Mouse (Mus musculus) ES-Bruce4 (cell line): ENCODE measurements around the gene Ppm1m.

Experiments
- CTCF ChIP-seq: IDR thresholded peaks from one replicate; pipeline ENCODE4 v1.8.1; 2011; ENCODE audit warnings: low read depth, low read length
- POLR2A ChIP-seq: IDR thresholded peaks from one replicate; pipeline ENCODE4 v1.8.1; 2011; ENCODE audit warnings: low read length; ENCODE audit not compliant: insufficient read depth

DNA sequence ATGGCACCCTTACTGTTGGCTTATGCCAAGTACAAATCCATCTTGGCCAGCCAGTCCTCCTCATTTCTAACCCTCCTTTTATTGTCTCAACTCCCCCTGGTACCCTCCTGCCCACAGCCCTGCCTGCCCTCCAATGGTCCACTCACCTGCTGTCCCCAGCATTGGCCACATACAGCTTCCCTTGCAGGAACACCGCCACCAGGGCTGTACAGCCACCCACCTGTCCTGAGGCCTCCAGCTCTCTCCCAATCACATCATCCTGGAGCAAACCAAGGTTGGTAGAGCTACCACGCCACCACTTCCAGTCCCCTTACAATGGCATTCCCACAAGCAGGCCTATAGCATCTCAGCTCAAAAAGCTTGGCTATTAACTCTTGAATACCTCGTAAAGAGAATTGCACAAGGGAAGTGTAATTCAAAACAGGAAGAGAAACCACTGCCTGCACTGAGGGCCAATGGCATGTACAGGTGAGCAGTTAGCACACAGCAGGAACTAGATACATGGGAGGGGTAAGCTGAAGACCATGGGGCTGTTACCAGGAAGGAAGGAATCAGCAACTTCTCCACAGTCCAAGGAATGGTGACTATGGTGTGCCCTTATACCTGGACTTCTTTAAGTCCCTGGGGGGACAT lies 2.3 kb downstream of the Ppm1m start:
- TF ChIP-seq CTCF, result no peak
- TF ChIP-seq POLR2A, result no peak
